ENCODE assay signal across 10 mouse cellular contexts in genomic region chr2:158359757-158360620, GRCm38 (mm10). TPM values are rescaled to one million over a fixed set of nuclear protein-coding genes. Genes with fewer than 3 reads are reported as not detected.
DNase-seq lines count a peak whose midpoint lies in the region; ATAC-seq and TF ChIP-seq lines count a peak whose summit lies in the region.
"Had no signal": no experiment of that assay in that cellular context is flagged by ENCODE, and none has a peak within 500 bp of the region (broad histone marks: within the 10 kb centered on the region; RNA-seq: fewer than 3 reads in every experiment).

No protein-coding gene starts in this region.

- 70% methylated on average over 12 of the region's 12 CpGs for WGBS in forebrain, postnatal 0 days
- 67% methylated on average over 12 of the region's 12 CpGs for WGBS in limb, embryonic 15.5 days
- WGBS in stomach, embryonic 16.5 days = 52% methylated on average over 12 of the region's 12 CpGs

- peak overlapping the region; percentile 89 for H3K9ac ChIP-seq in forebrain, postnatal 0 days
- H3K9ac ChIP-seq in limb, embryonic 15.5 days = peak overlapping the region; percentile 77
- peak overlapping the region; percentile 91 for H3K9ac ChIP-seq in stomach, embryonic 16.5 days (ENCODE audit: low read length)

- no peak for TF ChIP-seq CTCF in testis, adult 2 months (IDR thresholded peaks at IDR 0.05; ENCODE audit: control insufficient read depth, insufficient read depth, insufficient replicate concordance, low read depth, low read length)
- no peak for TF ChIP-seq CTCF in forebrain, postnatal 0 days (IDR thresholded peaks at IDR 0.05; ENCODE audit: low read depth)

- no peaks in the 10 kb centered on the region for H3K9me3 ChIP-seq in forebrain, postnatal 0 days (ENCODE audit: low read length)
- no peaks in the 10 kb centered on the region for H3K9me3 ChIP-seq in limb, embryonic 15.5 days
- H3K9me3 ChIP-seq in stomach, embryonic 16.5 days (replicated peaks; ENCODE audit: control insufficient read depth, low read length) = no peaks in the 10 kb centered on the region

- no peak for DNase-seq in testis, postnatal 10 days (ENCODE audit: low spot score)
- DNase-seq in forebrain, postnatal 0 days = no peak
- no peak for DNase-seq in frontal cortex, postnatal 25 days (ENCODE audit: low spot score in 2 of 2)
- DNase-seq in cerebellum, adult 18-20 months = no peak
- DNase-seq: layer of hippocampus, postnatal 36 days; thymus, postnatal 4 days had no signal

- H3K27ac ChIP-seq in testis, adult 2 months (ENCODE audit: control insufficient read depth, insufficient read depth, low read depth, low read length) = no peak overlapping the region
- H3K27ac ChIP-seq in forebrain, postnatal 0 days (ENCODE audit: low read depth, low read length) = peak overlapping the region; percentile 82; the same call in 1 of the 2 replicates
- H3K27ac ChIP-seq in limb, embryonic 15.5 days = no peak overlapping the region
- H3K27ac ChIP-seq in stomach, embryonic 16.5 days (ENCODE audit: low read length) = 0 out of 2 replicates have a peak overlapping the region, but pooled peaks have one; percentile 68

- no peak for ATAC-seq in forebrain, postnatal 0 days
- ATAC-seq in limb, embryonic 15.5 days (ENCODE audit: insufficient number of reproducible peaks, low FRiP score, low TSS enrichment, low read depth) = no peak
- no peak for ATAC-seq in stomach, embryonic 16.5 days (ENCODE audit: insufficient read depth, low FRiP score)
- ATAC-seq in megakaryocyte-erythroid progenitor cell, adult 5-6 weeks (replicated peaks; ENCODE audit: low FRiP score, low TSS enrichment, poor library complexity, severe bottlenecking) = no peak

- H3K4me3 ChIP-seq in testis, adult 2 months (ENCODE audit: control insufficient read depth, low read depth, low read length) = peak overlapping the region; percentile 99
- H3K4me3 ChIP-seq in forebrain, postnatal 0 days (ENCODE audit: low read depth, low read length) = peak overlapping the region; percentile 77
- H3K4me3 ChIP-seq in limb, embryonic 15.5 days = peak overlapping the region; percentile 60
- peak overlapping the region; percentile 79 for H3K4me3 ChIP-seq in stomach, embryonic 16.5 days (replicated peaks; ENCODE audit: low read length)

- peaks cover 6% of the 10 kb centered on the region for H3K36me3 ChIP-seq in testis, adult 2 months (ENCODE audit: control insufficient read depth, insufficient read depth, low read length)
- peaks cover 49% of the 10 kb centered on the region for H3K36me3 ChIP-seq in forebrain, postnatal 0 days (ENCODE audit: insufficient read depth)
- peaks cover 52% of the 10 kb centered on the region for H3K36me3 ChIP-seq in limb, embryonic 15.5 days
- peaks cover 29% of the 10 kb centered on the region for H3K36me3 ChIP-seq in stomach, embryonic 16.5 days (ENCODE audit: control insufficient read depth, insufficient read depth, low read length)

- no peaks in the 10 kb centered on the region; the same call in 1 of the 2 replicates for H3K4me1 ChIP-seq in testis, adult 2 months (ENCODE audit: control insufficient read depth, insufficient read depth, low read length)
- no peaks in the 10 kb centered on the region for H3K4me1 ChIP-seq in forebrain, postnatal 0 days (ENCODE audit: insufficient read depth)
- H3K4me1 ChIP-seq in limb, embryonic 15.5 days = peaks cover 28% of the 10 kb centered on the region
- H3K4me1 ChIP-seq in stomach, embryonic 16.5 days (ENCODE audit: control insufficient read depth, insufficient read depth, low read length) = peaks cover 17% of the 10 kb centered on the region

- peak overlapping the region; percentile 78 for H3K4me2 ChIP-seq in forebrain, postnatal 0 days (ENCODE audit: low read depth)
- H3K4me2 ChIP-seq in limb, embryonic 15.5 days = peak overlapping the region; percentile 61
- H3K4me2 ChIP-seq in stomach, embryonic 16.5 days (ENCODE audit: low read depth, low read length) = peak overlapping the region; percentile 66

- H3K27me3 ChIP-seq in testis, adult 2 months (ENCODE audit: control insufficient read depth, insufficient read depth, low read length) = no peaks in the 10 kb centered on the region
- no peaks in the 10 kb centered on the region for H3K27me3 ChIP-seq in forebrain, postnatal 0 days (ENCODE audit: insufficient read depth, low read length)
- H3K27me3 ChIP-seq in limb, embryonic 15.5 days = no peaks in the 10 kb centered on the region
- H3K27me3 ChIP-seq in stomach, embryonic 16.5 days (ENCODE audit: control insufficient read depth, insufficient read depth, low read length) = no peaks in the 10 kb centered on the region

- no peak for TF ChIP-seq POLR2A in testis, adult 2 months (IDR thresholded peaks at IDR 0.05; ENCODE audit: control insufficient read depth, low read depth, low read length)

RNA-seq across cellular contexts. Expression of gene Snhg11, which starts 15.4 kb away (rescaled TPM):
- 2.4 and 3.4 TPM in 2 replicates for polyA plus RNA-seq in testis, adult 2 months (2012; rRNA removed)
- total RNA-seq in forebrain, postnatal 0 days (2014; rRNA removed) = 68.4 and 142 TPM in 2 replicates
- polyA plus RNA-seq in forebrain, postnatal 0 days (2015; fragmentation: Nextera tagmentation; extraction: Ambion mirVana) = 39.8 and 179 TPM in 2 replicates
- polyA plus RNA-seq in limb, embryonic 15.5 days (2015; fragmentation: Nextera tagmentation; extraction: Ambion mirVana) = 2.9 and 4.6 TPM in 2 replicates
- 5.4 and 7.5 TPM in 2 replicates for polyA plus RNA-seq in stomach, embryonic 16.5 days (2015; fragmentation: Nextera tagmentation; extraction: Ambion mirVana)
- not detected in 2 replicates for total RNA-seq in megakaryocyte-erythroid progenitor cell, adult 5-6 weeks (2014; fragmentation: Nextera tagmentation)
- not detected in 2 replicates for total RNA-seq in megakaryocyte-erythroid progenitor cell, adult 5-6 weeks (2017)

RNA-seq across cellular contexts. Expression of gene Ralgapb, which starts 49.7 kb away (rescaled TPM):
- polyA plus RNA-seq in testis, adult 2 months (2012; rRNA removed) = 16.8 and 18.8 TPM in 2 replicates
- 45.2 and 55.5 TPM in 2 replicates for total RNA-seq in forebrain, postnatal 0 days (2014; rRNA removed)
- polyA plus RNA-seq in forebrain, postnatal 0 days (2015; fragmentation: Nextera tagmentation; extraction: Ambion mirVana) = 10.5 and 16.6 TPM in 2 replicates
- polyA plus RNA-seq in limb, embryonic 15.5 days (2015; fragmentation: Nextera tagmentation; extraction: Ambion mirVana) = 14.3 and 15.3 TPM in 2 replicates
- polyA plus RNA-seq in stomach, embryonic 16.5 days (2015; fragmentation: Nextera tagmentation; extraction: Ambion mirVana) = 12.5 and 13.2 TPM in 2 replicates
- total RNA-seq in megakaryocyte-erythroid progenitor cell, adult 5-6 weeks (2014; fragmentation: Nextera tagmentation) = 32.2 and 52.0 TPM in 2 replicates
- 26.3 and 32.6 TPM in 2 replicates for total RNA-seq in megakaryocyte-erythroid progenitor cell, adult 5-6 weeks (2017)

RNA-seq across cellular contexts. Expression of gene Lbp, which starts 53.7 kb away (rescaled TPM):
- polyA plus RNA-seq in testis, adult 2 months (2012; rRNA removed) = 14.9 and 17.2 TPM in 2 replicates
- total RNA-seq in forebrain, postnatal 0 days (2014; rRNA removed) = 4.7 and 5.3 TPM in 2 replicates
- 5.7 and 8.0 TPM in 2 replicates for polyA plus RNA-seq in forebrain, postnatal 0 days (2015; fragmentation: Nextera tagmentation; extraction: Ambion mirVana)
- 3.8 and 5.4 TPM in 2 replicates for polyA plus RNA-seq in limb, embryonic 15.5 days (2015; fragmentation: Nextera tagmentation; extraction: Ambion mirVana)
- polyA plus RNA-seq in stomach, embryonic 16.5 days (2015; fragmentation: Nextera tagmentation; extraction: Ambion mirVana) = 6.3 and 7.0 TPM in 2 replicates
- 3.6 TPM in 1 of 2 replicates, not detected in the other for total RNA-seq in megakaryocyte-erythroid progenitor cell, adult 5-6 weeks (2014; fragmentation: Nextera tagmentation)
- total RNA-seq in megakaryocyte-erythroid progenitor cell, adult 5-6 weeks (2017) = 1.9 TPM in 1 of 2 replicates, not detected in the other

Comparison
In these comparisons a context has a peak if more than half of its experiments do, and no peak if none do; other contexts are left out.
1. H3K27ac ChIP-seq: peak in forebrain, postnatal 0 days (single experiment) and stomach, embryonic 16.5 days (single experiment); none in testis, adult 2 months (single experiment) and limb, embryonic 15.5 days (single experiment).
2. Peak in every context shown above with its lines, with median percentiles within 50 percentile points of each other: H3K4me3 ChIP-seq, H3K4me2 ChIP-seq and H3K9ac ChIP-seq.